Mouse (Mus musculus): Measurements from ENCODE around the gene Chd1l.

Gene Chd1l

DNA sequence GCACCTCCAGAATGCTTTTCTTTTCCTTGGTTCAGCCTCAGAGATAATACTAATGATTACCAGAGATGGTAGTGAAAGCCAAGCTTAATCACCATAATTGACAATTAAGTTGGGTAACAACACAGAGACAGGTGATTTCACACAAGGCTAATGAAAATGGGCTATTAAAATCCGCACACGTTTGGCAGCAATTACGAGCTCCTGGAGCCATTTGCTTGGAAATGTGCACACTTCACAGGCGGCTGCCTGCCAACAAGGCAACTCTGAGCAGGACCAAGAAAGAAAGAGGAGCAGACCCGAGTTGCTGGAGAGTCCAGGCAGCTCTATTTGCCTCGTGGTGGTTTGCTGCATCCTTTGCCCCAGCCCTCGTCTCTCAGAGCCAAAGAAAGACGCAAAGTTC is 84.5 kb downstream of the Chd1l start:
- DNase-seq (ENCODE audit: low spot score in 2 of 2), result no peak

DNA sequence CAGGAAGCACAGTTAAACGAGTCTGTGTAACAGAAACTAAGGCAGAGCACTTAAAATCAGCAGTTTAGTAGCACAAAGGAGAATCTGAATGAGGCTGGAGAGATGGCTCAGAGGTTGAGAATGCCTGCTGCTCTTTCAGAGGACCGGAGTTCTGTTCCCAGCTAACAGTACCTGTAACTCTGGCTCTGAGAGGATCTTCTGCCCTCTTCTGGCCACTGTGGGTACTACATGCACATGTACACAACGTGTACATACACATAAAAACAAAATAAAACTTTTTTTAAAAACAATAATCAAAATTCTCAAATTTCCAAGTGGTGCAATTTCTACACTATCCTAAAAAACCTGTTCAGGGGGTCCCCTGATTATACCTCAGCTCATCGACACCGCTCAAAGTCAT is 85.2 kb downstream of the Chd1l start:
- peak; percentile 5 to 38 for DNase-seq (ENCODE audit: low spot score in 2 of 2)

DNA sequence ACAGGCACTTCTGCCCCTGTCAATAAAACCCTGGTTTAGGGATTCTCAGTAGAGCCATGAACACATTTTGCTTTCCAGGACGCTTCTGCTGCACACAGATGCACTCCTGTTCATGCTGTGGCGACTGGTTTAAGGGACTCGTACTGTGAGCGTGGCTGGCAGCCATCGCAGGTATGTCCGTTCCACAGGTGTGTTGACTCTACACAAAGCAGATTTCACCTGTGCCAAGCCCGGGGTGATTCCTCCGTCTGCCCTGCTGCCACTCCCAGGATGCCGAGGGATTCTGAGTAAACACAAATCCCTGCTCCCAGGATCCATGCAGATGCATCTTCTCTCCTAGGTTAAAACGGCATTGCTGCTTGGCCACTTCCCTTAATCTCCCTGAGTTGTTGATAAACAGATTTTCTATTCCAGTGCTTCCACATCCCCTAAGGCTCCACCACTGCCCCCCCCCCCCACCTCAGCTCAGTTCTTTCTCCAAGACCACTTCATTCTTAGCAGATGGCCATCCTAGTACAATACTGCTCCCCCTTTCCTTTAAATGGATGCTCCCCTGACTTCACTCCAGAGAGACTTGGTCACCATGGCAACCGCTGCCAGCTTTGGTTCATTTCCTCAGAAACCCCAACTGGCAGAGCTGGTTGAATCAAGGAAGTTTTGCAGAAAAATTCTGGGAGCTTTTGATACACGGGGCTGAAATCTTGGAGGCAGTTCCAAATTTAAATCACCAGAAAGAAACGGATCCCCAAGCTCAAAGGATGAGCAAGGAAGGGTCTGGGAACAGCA is 87.9 kb downstream of the Chd1l start:
- DNase-seq (ENCODE audit: low spot score in 2 of 2), result no peak

DNA sequence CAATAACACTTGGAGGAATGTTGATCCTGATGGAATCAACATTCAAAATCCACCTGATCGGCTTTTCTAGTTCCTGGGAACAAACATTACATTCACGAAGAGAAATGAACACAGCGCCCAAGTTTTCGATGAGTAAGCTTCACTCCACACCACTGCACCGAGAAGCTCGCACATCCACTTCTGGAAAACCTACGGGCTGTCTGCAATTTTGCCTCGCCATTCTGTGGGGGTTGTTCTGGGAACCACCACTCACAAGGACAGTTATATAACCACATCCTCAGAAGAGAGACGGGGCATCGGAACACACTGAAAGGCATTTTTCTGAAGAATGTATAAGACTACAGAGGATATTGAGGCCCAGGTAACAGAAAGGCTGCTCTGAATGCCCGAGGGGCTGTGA is 90.1 kb downstream of the Chd1l start:
- no peak for DNase-seq (ENCODE audit: low spot score in 2 of 2)

DNA sequence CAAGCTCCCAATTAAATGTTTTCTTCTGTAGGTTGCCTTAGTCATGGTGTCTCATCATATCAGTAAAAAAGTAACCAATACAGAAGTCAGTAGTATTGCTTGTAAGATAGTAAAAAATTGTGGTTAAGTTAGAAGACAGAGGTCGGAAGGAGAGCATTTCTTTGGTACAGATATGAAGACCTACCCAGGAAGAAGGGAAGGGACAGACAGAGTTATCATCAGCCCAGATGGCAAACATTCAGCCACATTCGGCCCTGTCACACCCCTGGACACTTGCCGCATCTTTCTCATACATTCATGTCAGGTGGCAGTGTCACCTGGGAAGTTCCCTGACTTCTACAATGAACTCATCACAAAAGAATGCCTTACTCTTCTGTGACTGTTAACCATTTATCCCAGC is 97.7 kb downstream of the Chd1l start:
- DNase-seq (ENCODE audit: low spot score in 2 of 2), result no peak

Measured in thymus, postnatal 10 days (tissue).